Mouse (Mus musculus) testis, postnatal 10 days (tissue): Measurements from ENCODE around the gene Slc25a35.
"Not testable (repeated sequence)": the region's sequence is repeated elsewhere in the genome, so short reads cannot be mapped to it uniquely, and the experiment has no call there.

Source experiments
- DNase-seq: peaks from one replicate; pipeline ENCODE4 v3.0.0; 2021; ENCODE audit warnings: low spot score

Slc25a35 gene

GRCm38 (mm10) chr11:69006575-69006974 is 38.6 kb downstream of the Slc25a35 start:
- not testable (repeated sequence) for DNase-seq

GRCm38 (mm10) chr11:69008182-69009121 is 40.5 kb downstream of the Slc25a35 start, which contains the start of gene Pfas:
Gene Pfas (minus strand): TSS chr11:69008460.
- DNase-seq = peak; percentile 97

- no peak for DNase-seq
Observed at GRCm38 (mm10) chr11:69009508-69009907, 41.6 kb downstream of the Slc25a35 start.

- no peak for DNase-seq
Observed at GRCm38 (mm10) chr11:69010400-69011323, 42.7 kb downstream of the Slc25a35 start.

GRCm38 (mm10) chr11:69011445-69011844 is 43.5 kb downstream of the Slc25a35 start:
- DNase-seq = not testable (repeated sequence)

- DNase-seq = peak; percentile 84
Observed at GRCm38 (mm10) chr11:69012071-69012601, 44.2 kb downstream of the Slc25a35 start.

GRCm38 (mm10) chr11:69015644-69016441 is 47.9 kb downstream of the Slc25a35 start, which contains the start of gene Ctc1:
Gene Ctc1 (plus strand): TSS chr11:69015911.
- DNase-seq = peak; percentile 89

- no peak for DNase-seq
Observed at GRCm38 (mm10) chr11:69016755-69017154, 48.8 kb downstream of the Slc25a35 start.

GRCm38 (mm10) chr11:69020691-69021090 is 52.8 kb downstream of the Slc25a35 start:
- no peak for DNase-seq
